Comparison of ENCODE assay signal across 8 mouse cellular contexts in genomic region chr5:107867970-107868904, GRCm38 (mm10). TPM values are rescaled to one million over a fixed set of nuclear protein-coding genes. Genes with fewer than 3 reads are reported as not detected.
DNase-seq lines count a peak whose midpoint lies in the region; ATAC-seq and TF ChIP-seq lines count a peak whose summit lies in the region.

No protein-coding gene starts in this region.

- H3K9ac ChIP-seq in heart, embryonic 14.5 days (ENCODE audit: low read length) = peak overlapping the region; percentile 92
- peak overlapping the region; percentile 87 for H3K9ac ChIP-seq in kidney, postnatal 0 days (ENCODE audit: low read depth, low read length)
- peak overlapping the region; percentile 93 for H3K9ac ChIP-seq in lung, embryonic 16.5 days (ENCODE audit: low read length)

- no peaks in the 10 kb centered on the region for H3K9me3 ChIP-seq in heart, embryonic 14.5 days (ENCODE audit: control insufficient read depth, low read length)
- H3K9me3 ChIP-seq in kidney, postnatal 0 days (replicated peaks; ENCODE audit: low read length) = no peaks in the 10 kb centered on the region
- H3K9me3 ChIP-seq in lung, embryonic 16.5 days (ENCODE audit: control insufficient read depth, low read length) = no peaks in the 10 kb centered on the region

- DNase-seq in adrenal gland, postnatal 4 days (ENCODE audit: low spot score in 2 of 2) = peak; percentile 25 to 28
- DNase-seq in kidney, postnatal 0 days (ENCODE audit: low spot score) = peak; percentile 66
- peak; percentile 62 for DNase-seq in thymus, postnatal 0 days (ENCODE audit: low spot score)

- TF ChIP-seq CTCF in kidney, postnatal 0 days (IDR thresholded peaks at IDR 0.05; ENCODE audit: low read depth) = no peak

- ATAC-seq in CD4-positive, CD25-positive, alpha-beta regulatory T cell, adult 4 months = peak; percentile 79
- peak; percentile 39 for ATAC-seq in erythroblast, adult 5-6 weeks (replicated peaks; ENCODE audit: low FRiP score, poor library complexity, severe bottlenecking)
- ATAC-seq in heart, embryonic 14.5 days (ENCODE audit: insufficient number of reproducible peaks, insufficient read depth, low FRiP score, low read depth) = peak; percentile 63
- peak; percentile 66 for ATAC-seq in kidney, postnatal 0 days (replicated peaks; ENCODE audit: low FRiP score, low read depth)
- peak; percentile 76 for ATAC-seq in lung, embryonic 16.5 days (ENCODE audit: low read depth)
- ATAC-seq in neutrophil, adult 5-6 weeks (ENCODE audit: extremely low read depth, insufficient number of reproducible peaks, low FRiP score, poor library complexity, severe bottlenecking) = peak; percentile 49; the same call in 1 of the 2 replicates

- peak overlapping the region; percentile 73 for H3K4me2 ChIP-seq in heart, embryonic 14.5 days (ENCODE audit: low read length)
- H3K4me2 ChIP-seq in kidney, postnatal 0 days (ENCODE audit: low read length) = peak overlapping the region; percentile 79
- H3K4me2 ChIP-seq in lung, embryonic 16.5 days (ENCODE audit: low read depth, low read length) = peak overlapping the region; percentile 77

- peak overlapping the region; percentile 84 to 91 for H3K4me3 ChIP-seq in heart, embryonic 14.5 days (ENCODE audit: control insufficient read depth in 1 of 2, insufficient read depth in 1 of 2, low read depth in 1 of 2, low read length in 2 of 2)
- H3K4me3 ChIP-seq in kidney, postnatal 0 days (replicated peaks; ENCODE audit: low read depth, low read length) = peak overlapping the region; percentile 92
- peak overlapping the region; percentile 93 for H3K4me3 ChIP-seq in lung, embryonic 16.5 days (ENCODE audit: low read length)

- H3K4me1 ChIP-seq in heart, embryonic 14.5 days (ENCODE audit: control insufficient read depth in 2 of 2, insufficient read depth in 2 of 2, low read length in 2 of 2) = peaks cover 12 to 42% of the 10 kb centered on the region in 2 experiments
- 0 out of 2 replicates have a peak, but pooled peaks cover 12% of the 10 kb centered on the region for H3K4me1 ChIP-seq in kidney, postnatal 0 days (replicated peaks; ENCODE audit: insufficient read depth, low read length)
- peaks cover 6% of the 10 kb centered on the region for H3K4me1 ChIP-seq in lung, embryonic 16.5 days (replicated peaks; ENCODE audit: control insufficient read depth, insufficient read depth, low read length)

- H3K27me3 ChIP-seq in heart, embryonic 14.5 days (ENCODE audit: control insufficient read depth, insufficient read depth, low read length) = no peaks in the 10 kb centered on the region
- no peaks in the 10 kb centered on the region for H3K27me3 ChIP-seq in kidney, postnatal 0 days (ENCODE audit: insufficient read depth, low read length)
- H3K27me3 ChIP-seq in lung, embryonic 16.5 days (ENCODE audit: control insufficient read depth, insufficient read depth, low read depth, low read length) = no peaks in the 10 kb centered on the region; the same call in 1 of the 2 replicates

- peak overlapping the region; percentile 95 to 97 for H3K27ac ChIP-seq in heart, embryonic 14.5 days (replicated peaks in 1 of 2; ENCODE audit: control insufficient read depth in 1 of 2, insufficient read depth in 1 of 2, low read depth in 2 of 2, low read length in 2 of 2)
- peak overlapping the region; percentile 95 for H3K27ac ChIP-seq in kidney, postnatal 0 days
- peak overlapping the region; percentile 98 for H3K27ac ChIP-seq in lung, embryonic 16.5 days (ENCODE audit: low read length)

- under 1% methylated on average over 62 of the region's 82 CpGs for WGBS in heart, embryonic 14.5 days
- WGBS in kidney, postnatal 0 days = under 1% methylated on average over 63 of the region's 82 CpGs
- 0% methylated on average over 58 of the region's 82 CpGs for WGBS in lung, embryonic 16.5 days

- H3K36me3 ChIP-seq in heart, embryonic 14.5 days (ENCODE audit: control insufficient read depth, insufficient read depth, low read length) = no peaks in the 10 kb centered on the region
- H3K36me3 ChIP-seq in kidney, postnatal 0 days (ENCODE audit: insufficient read depth, low read length) = no peaks in the 10 kb centered on the region
- no peaks in the 10 kb centered on the region for H3K36me3 ChIP-seq in lung, embryonic 16.5 days (ENCODE audit: control insufficient read depth, insufficient read depth, low read length)

RNA-seq across cellular contexts. Expression of gene Evi5, which starts 6.7 kb away (rescaled TPM):
- polyA plus RNA-seq in CD4-positive, CD25-positive, alpha-beta regulatory T cell, adult 4 months (2017; shearing (Covaris generic)) = 1 to 10 TPM; 1.1 to 2.1 TPM
- 10 to 100 TPM; 69.9 to 75.1 TPM for total RNA-seq in adrenal gland, postnatal 4 days (2021)
- 520 and 561 TPM in 2 replicates for total RNA-seq in erythroblast, adult 5-6 weeks (2015; ENCODE audit: low replicate concordance)
- total RNA-seq in erythroblast, adult 5-6 weeks (2017; ENCODE audit: low replicate concordance) = 882 and 1,043 TPM in 2 replicates
- 45.9 and 50.2 TPM in 2 replicates for polyA plus RNA-seq in heart, embryonic 14.5 days (2014; fragmentation: Nextera tagmentation; extraction: Ambion mirVana)
- polyA plus RNA-seq in kidney, postnatal 0 days (2015; fragmentation: Nextera tagmentation; extraction: Ambion mirVana) = 84.3 and 88.8 TPM in 2 replicates
- polyA plus RNA-seq in lung, embryonic 16.5 days (2015; fragmentation: Nextera tagmentation; extraction: Ambion mirVana) = 57.5 and 59.3 TPM in 2 replicates
- total RNA-seq in neutrophil, adult 5-6 weeks (2017) = 23.6 and 27.4 TPM in 2 replicates
- 14.9 and 15.6 TPM in 2 replicates for polyA plus RNA-seq in thymus, postnatal 0 days (2015; fragmentation: Nextera tagmentation; extraction: Ambion mirVana)

RNA-seq across cellular contexts. Expression of gene Rpl5, which starts 32.1 kb away (rescaled TPM):
- 100 to 1,000 TPM in 1 of 2 experiments, 10 to 100 TPM in 1; 99.1 to 122 TPM for polyA plus RNA-seq in CD4-positive, CD25-positive, alpha-beta regulatory T cell, adult 4 months (2017; shearing (Covaris generic))
- total RNA-seq in adrenal gland, postnatal 4 days (2021) = 100 to 1,000 TPM; 110 to 113 TPM
- 89.2 and 183 TPM in 2 replicates for total RNA-seq in erythroblast, adult 5-6 weeks (2015; ENCODE audit: low replicate concordance)
- total RNA-seq in erythroblast, adult 5-6 weeks (2017; ENCODE audit: low replicate concordance) = 48.5 and 162 TPM in 2 replicates
- 44.9 and 47.3 TPM in 2 replicates for polyA plus RNA-seq in heart, embryonic 14.5 days (2014; fragmentation: Nextera tagmentation; extraction: Ambion mirVana)
- 66.8 and 70.4 TPM in 2 replicates for polyA plus RNA-seq in kidney, postnatal 0 days (2015; fragmentation: Nextera tagmentation; extraction: Ambion mirVana)
- 59.0 and 63.5 TPM in 2 replicates for polyA plus RNA-seq in lung, embryonic 16.5 days (2015; fragmentation: Nextera tagmentation; extraction: Ambion mirVana)
- 399 and 518 TPM in 2 replicates for total RNA-seq in neutrophil, adult 5-6 weeks (2017)
- polyA plus RNA-seq in thymus, postnatal 0 days (2015; fragmentation: Nextera tagmentation; extraction: Ambion mirVana) = 54.9 and 67.3 TPM in 2 replicates

RNA-seq across cellular contexts. Expression of gene Ube2d2b, which starts 38.3 kb away (rescaled TPM):
- under 1 TPM in 1 of 2 experiments, not detected in 1; 0.32 TPM for polyA plus RNA-seq in CD4-positive, CD25-positive, alpha-beta regulatory T cell, adult 4 months (2017; shearing (Covaris generic))
- total RNA-seq in adrenal gland, postnatal 4 days (2021) = not detected
- total RNA-seq in erythroblast, adult 5-6 weeks (2015; ENCODE audit: low replicate concordance) = not detected in 2 replicates
- total RNA-seq in erythroblast, adult 5-6 weeks (2017; ENCODE audit: low replicate concordance) = 0.09 and 2.2 TPM in 2 replicates
- 0.35 and 0.42 TPM in 2 replicates for polyA plus RNA-seq in heart, embryonic 14.5 days (2014; fragmentation: Nextera tagmentation; extraction: Ambion mirVana)
- polyA plus RNA-seq in kidney, postnatal 0 days (2015; fragmentation: Nextera tagmentation; extraction: Ambion mirVana) = 0.08 TPM in 1 of 2 replicates, not detected in the other
- polyA plus RNA-seq in lung, embryonic 16.5 days (2015; fragmentation: Nextera tagmentation; extraction: Ambion mirVana) = 0.20 and 0.29 TPM in 2 replicates
- total RNA-seq in neutrophil, adult 5-6 weeks (2017) = not detected in 2 replicates
- polyA plus RNA-seq in thymus, postnatal 0 days (2015; fragmentation: Nextera tagmentation; extraction: Ambion mirVana) = 0.08 TPM in 1 of 2 replicates, not detected in the other

Comparison
In these comparisons a context has a peak if more than half of its experiments do, and no peak if none do; other contexts are left out.
1. Peak in every context shown above with its lines: DNase-seq, ATAC-seq, H3K4me3 ChIP-seq and H3K27ac ChIP-seq.